Mouse (Mus musculus): ENCODE results near the gene Rps6kl1. TPM values are rescaled to one million over a fixed set of nuclear protein-coding genes. Genes with fewer than 3 reads are reported as not detected.
"Not testable (repeated sequence)": the region's sequence is repeated elsewhere in the genome, so short reads cannot be mapped to it uniquely, and the experiment has no call there.

Rps6kl1 gene
- polyA plus RNA-seq, 1 experiment from 2014 or later, result 1.5 TPM

DNA sequence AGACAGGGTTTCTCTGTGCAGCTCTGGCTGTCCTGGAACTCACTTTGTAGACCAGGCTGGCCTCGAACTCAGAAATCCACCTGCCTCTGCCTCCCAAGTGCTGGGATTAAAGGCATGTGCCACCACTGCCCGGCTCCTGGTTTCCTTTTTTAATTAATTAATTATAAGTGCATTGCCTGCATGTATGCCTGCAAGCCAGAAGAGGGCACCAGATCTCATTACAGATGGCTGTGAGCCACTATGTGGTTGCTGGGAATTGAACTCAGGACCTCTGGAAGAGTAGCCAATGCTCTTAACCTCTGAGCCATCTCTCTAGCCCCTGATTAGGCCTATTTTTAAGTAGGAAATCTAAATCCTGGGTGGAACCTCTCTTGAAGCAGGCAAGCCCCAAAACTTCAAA lies 6.8 kb downstream of the Rps6kl1 start:
- not testable (repeated sequence) for H3K4me1 ChIP-seq (ENCODE audit: control insufficient read depth, insufficient read depth, low read length); H3K9ac ChIP-seq (ENCODE audit: low read depth, low read length); H3K27me3 ChIP-seq (replicated peaks; ENCODE audit: control insufficient read depth, insufficient read depth, low read length); ATAC-seq (ENCODE audit: low read depth); H3K9me3 ChIP-seq (ENCODE audit: control insufficient read depth, low read length); DNase-seq (ENCODE audit: low spot score); H3K4me3 ChIP-seq (ENCODE audit: low read depth, low read length); H3K4me2 ChIP-seq (ENCODE audit: low read depth, low read length); H3K27ac ChIP-seq (replicated peaks; ENCODE audit: low read depth, low read length); H3K36me3 ChIP-seq (ENCODE audit: control insufficient read depth, insufficient read depth, low read length)
- 61% methylated on average over 2 of the region's 2 CpGs for WGBS

DNA sequence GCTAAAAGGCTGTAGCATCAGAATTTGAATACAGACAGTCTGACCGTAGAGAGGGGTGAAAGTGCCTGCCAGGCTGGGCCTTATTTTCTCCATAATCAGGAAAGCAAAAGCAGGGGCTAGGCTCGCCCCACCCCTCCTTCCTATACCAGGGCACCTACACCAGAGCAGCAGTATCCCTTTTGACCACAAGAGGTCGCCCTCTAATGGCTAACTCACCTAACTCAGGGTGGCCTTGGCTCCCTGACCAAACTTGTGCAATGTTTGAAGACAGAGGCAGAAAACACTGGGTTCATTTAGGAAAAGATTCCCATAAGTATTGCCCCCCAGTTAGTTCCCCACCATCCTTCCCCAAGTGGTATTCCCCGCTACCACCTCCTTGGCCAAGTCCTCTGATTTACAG lies 8.3 kb downstream of the Rps6kl1 start:
- 12% methylated on average over 4 of the region's 4 CpGs for WGBS
- Histone ChIP-seq H3K27ac (replicated peaks; ENCODE audit: low read depth, low read length) (no peak overlapping the region), H3K36me3 (ENCODE audit: control insufficient read depth, insufficient read depth, low read length) (no peaks in the 10 kb centered on the region), H3K4me3 (ENCODE audit: low read depth, low read length) (no peak overlapping the region), H3K4me1 (ENCODE audit: control insufficient read depth, insufficient read depth, low read length) (0 out of 2 replicates have a peak, but pooled peaks cover 5% of the 10 kb centered on the region), H3K9ac (ENCODE audit: low read depth, low read length) (no peak overlapping the region), H3K27me3 (replicated peaks; ENCODE audit: control insufficient read depth, insufficient read depth, low read length) (no peaks in the 10 kb centered on the region), H3K4me2 (ENCODE audit: low read depth, low read length) (no peak overlapping the region), H3K9me3 (ENCODE audit: control insufficient read depth, low read length) (no peaks in the 10 kb centered on the region)
- DNase-seq (ENCODE audit: low spot score) (peak; percentile 86), ATAC-seq (ENCODE audit: low read depth) (peak; percentile 48; the same call in 1 of the 2 replicates)

DNA sequence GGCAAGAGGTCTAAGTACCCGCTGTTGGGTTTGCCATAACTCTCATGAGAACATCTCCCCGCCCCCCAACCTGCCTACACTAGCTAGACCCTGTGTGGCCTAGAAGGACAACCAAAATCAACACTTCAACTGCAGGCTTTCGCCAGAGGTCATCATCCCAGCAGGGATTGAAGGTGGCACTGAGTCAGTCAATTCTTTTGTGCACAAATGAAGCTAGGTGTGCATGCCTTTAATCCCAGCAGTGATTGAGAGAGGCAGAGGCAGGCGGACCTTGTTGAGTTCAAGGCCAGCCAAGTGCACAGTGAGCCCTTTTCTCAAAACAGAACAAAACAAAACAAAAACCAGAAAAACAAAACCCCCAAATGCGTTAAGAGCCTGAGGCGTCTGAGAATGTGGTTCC lies 10.0 kb downstream of the Rps6kl1 start:
- Histone ChIP-seq H3K27ac (replicated peaks; ENCODE audit: low read depth, low read length) (no peak overlapping the region), H3K4me3 (ENCODE audit: low read depth, low read length) (no peak overlapping the region), H3K4me2 (ENCODE audit: low read depth, low read length) (no peak overlapping the region), H3K4me1 (ENCODE audit: control insufficient read depth, insufficient read depth, low read length) (peaks cover 2% of the 10 kb centered on the region; the same call in 1 of the 2 replicates), H3K9me3 (ENCODE audit: control insufficient read depth, low read length) (no peaks in the 10 kb centered on the region), H3K36me3 (ENCODE audit: control insufficient read depth, insufficient read depth, low read length) (no peaks in the 10 kb centered on the region), H3K9ac (ENCODE audit: low read depth, low read length) (no peak overlapping the region), H3K27me3 (replicated peaks; ENCODE audit: control insufficient read depth, insufficient read depth, low read length) (no peaks in the 10 kb centered on the region)
- ATAC-seq (ENCODE audit: low read depth) (no peak), DNase-seq (ENCODE audit: low spot score) (no peak)
- 78% methylated on average over 6 of the region's 6 CpGs for WGBS

DNA sequence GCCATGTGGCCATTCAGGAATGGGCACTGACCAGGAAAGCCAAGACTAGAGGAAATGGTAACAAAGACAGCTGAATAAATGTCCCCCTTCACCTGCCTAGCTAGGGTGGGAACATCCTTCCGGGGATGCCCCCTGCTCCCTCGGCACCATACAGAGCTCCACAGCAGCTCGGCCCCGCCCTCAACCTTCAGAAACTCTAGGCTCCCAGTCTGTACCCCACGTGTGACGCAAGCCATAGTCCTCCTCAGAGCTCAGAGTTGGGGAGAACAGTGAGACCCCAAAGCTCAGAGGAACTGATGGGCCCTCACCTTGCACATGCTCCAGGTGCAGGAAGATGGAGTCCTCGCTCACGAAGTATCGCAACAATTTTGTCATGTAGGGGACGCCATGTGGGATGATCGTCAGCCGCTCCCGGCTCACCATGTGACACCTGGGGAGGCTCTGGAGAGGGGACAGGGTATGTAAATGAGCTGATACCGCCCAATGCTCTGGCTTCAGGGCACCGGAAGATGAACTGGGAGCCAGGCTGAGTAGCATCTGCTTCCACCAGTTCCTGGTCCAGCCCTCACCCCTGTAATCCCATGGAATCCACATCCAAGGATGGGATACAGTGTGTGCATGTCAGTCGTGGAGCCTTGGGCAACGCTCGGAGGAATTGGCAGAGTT lies 10.9 kb downstream of the Rps6kl1 start:
- no peak overlapping the region for H3K4me2 ChIP-seq (ENCODE audit: low read depth, low read length)
- 46% methylated on average over 18 of the region's 18 CpGs for WGBS
- peaks cover 8% of the 10 kb centered on the region; the same call in 1 of the 2 replicates for H3K36me3 ChIP-seq (ENCODE audit: control insufficient read depth, insufficient read depth, low read length)

DNA sequence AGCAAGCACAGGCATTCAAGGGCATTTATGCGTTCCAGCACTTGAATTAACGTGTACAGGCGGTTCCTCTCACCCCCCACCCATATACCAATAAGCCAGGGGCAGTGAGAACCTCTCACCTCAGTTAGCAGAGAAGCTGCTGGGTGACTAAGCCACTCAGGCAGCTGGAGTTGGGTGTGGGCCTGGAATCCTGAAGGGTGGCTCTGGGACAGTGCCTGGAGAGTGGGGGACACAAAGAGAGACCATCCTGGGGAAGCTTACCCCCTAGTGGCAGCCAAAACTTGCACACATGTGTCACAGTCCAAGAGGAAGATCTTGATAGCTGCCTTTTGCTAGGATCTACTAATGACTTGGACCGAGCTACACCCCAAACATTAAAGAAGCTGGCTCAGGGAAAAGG lies 14.4 kb downstream of the Rps6kl1 start:
- Histone ChIP-seq H3K9me3 (ENCODE audit: control insufficient read depth, low read length) (no peaks in the 10 kb centered on the region), H3K9ac (ENCODE audit: low read depth, low read length) (no peak overlapping the region), H3K4me2 (ENCODE audit: low read depth, low read length) (no peak overlapping the region), H3K27me3 (replicated peaks; ENCODE audit: control insufficient read depth, insufficient read depth, low read length) (no peaks in the 10 kb centered on the region), H3K4me3 (ENCODE audit: low read depth, low read length) (no peak overlapping the region), H3K27ac (replicated peaks; ENCODE audit: low read depth, low read length) (no peak overlapping the region), H3K36me3 (ENCODE audit: control insufficient read depth, insufficient read depth, low read length) (peaks cover 41% of the 10 kb centered on the region), H3K4me1 (ENCODE audit: control insufficient read depth, insufficient read depth, low read length) (peaks cover 6% of the 10 kb centered on the region; the same call in 1 of the 2 replicates)
- DNase-seq (ENCODE audit: low spot score), result no peak
- 75% methylated on average over 4 of the region's 4 CpGs for WGBS
- ATAC-seq (ENCODE audit: low read depth), result no peak

More for the DNA sequence above, 10.9 kb downstream of the Rps6kl1 start:
- H3K9me3 ChIP-seq (ENCODE audit: control insufficient read depth, low read length), result no peaks in the 10 kb centered on the region
- no peak overlapping the region for H3K27ac ChIP-seq (replicated peaks; ENCODE audit: low read depth, low read length)
- ATAC-seq (ENCODE audit: low read depth) (no peak), DNase-seq (ENCODE audit: low spot score) (no peak)
- no peaks in the 10 kb centered on the region for H3K27me3 ChIP-seq (replicated peaks; ENCODE audit: control insufficient read depth, insufficient read depth, low read length)
- H3K9ac ChIP-seq (ENCODE audit: low read depth, low read length), result no peak overlapping the region
- no peak overlapping the region for H3K4me3 ChIP-seq (ENCODE audit: low read depth, low read length)
- peaks cover 6% of the 10 kb centered on the region; the same call in 1 of the 2 replicates for H3K4me1 ChIP-seq (ENCODE audit: control insufficient read depth, insufficient read depth, low read length)

DNA sequence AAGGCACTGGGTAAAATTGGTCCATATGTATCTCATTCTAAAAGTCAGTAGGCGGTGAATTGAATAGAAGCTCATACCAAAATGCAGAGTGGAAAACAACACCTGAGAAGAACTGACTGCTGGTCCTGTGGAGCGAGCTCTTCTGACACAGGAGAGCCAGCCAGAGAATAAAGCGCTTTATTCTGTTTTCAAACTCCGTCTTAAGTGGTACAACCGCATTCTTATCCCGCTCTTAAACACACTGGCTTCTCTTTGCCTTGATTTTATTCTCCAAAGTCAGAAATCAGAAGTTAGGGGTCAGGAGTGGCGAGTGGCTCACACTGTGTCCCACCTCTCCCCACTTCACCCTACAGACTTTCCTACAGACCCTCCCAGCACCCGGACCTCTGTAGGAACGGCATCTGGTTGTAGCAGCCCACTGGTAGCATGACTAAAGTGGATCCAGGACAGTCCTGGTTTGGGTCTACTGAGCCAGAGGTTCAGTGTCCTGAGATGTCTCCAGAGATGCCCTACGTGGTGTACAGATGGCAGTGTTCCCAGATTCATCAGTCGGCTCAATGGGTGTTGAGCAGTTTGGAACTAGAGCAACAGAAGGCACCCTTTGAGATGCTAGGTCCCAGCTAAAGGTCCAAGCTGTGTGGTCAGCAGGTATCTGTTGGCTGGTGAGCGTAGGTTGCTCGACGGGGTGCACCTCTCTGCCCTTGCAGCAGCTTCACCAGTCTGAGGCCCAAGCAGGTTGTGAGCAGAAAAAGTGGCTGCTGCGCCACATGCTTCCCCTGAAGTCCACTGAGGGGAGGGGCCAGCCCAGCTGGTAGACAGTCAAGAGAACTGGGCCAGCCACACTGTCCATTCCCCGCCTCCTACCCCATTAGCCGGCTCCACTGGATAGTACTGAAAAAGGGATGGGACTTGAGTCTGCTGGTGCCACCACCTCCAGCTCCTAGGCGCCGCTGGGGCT lies 15.3 kb downstream of the Rps6kl1 start:
- ATAC-seq (ENCODE audit: low read depth) (peak; percentile 24; the same call in 1 of the 2 replicates), DNase-seq (ENCODE audit: low spot score) (no peak)
- no peak overlapping the region for H3K27ac ChIP-seq (replicated peaks; ENCODE audit: low read depth, low read length)

DNA sequence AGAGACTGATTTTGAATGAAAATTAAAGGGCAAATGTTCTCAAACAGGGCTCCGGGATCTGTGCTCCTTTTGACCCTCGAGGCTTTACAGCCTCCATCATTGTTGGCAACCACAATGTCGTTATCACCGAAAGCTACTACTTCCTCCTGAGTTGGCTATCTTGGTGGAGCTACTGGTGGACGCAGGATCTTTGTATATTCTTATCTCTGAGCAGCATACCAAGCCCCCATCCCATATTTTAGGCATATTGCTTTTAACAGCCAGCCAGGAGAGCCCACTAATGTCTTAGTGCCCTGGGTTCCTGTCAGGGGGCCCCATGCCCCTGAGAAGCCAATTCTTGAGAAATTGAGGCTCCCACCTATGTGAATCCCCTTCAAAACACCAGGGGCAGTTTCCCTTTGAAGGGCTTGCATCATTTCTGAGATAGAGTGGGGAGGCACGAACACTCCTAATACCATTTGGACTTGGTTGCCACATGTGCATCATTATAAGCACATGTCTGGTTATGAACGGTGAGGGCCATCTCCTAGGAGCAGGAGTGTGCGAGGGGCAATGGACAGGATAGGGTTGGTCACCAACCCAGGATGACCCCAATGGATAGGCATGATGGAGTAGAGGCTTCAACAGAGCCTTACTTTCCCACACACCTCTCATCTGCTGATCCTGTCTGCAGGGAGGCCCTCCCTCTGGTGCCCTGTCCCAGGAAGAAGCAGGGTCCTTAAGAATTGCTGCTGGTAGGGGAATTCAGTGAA lies 16.8 kb downstream of the Rps6kl1 start:
- Histone ChIP-seq H3K9ac (ENCODE audit: low read depth, low read length) (no peak overlapping the region), H3K27ac (replicated peaks; ENCODE audit: low read depth, low read length) (no peak overlapping the region), H3K36me3 (ENCODE audit: control insufficient read depth, insufficient read depth, low read length) (peaks cover 65% of the 10 kb centered on the region), H3K9me3 (ENCODE audit: control insufficient read depth, low read length) (no peaks in the 10 kb centered on the region), H3K4me1 (ENCODE audit: control insufficient read depth, insufficient read depth, low read length) (peaks cover 6% of the 10 kb centered on the region; the same call in 1 of the 2 replicates), H3K27me3 (replicated peaks; ENCODE audit: control insufficient read depth, insufficient read depth, low read length) (no peaks in the 10 kb centered on the region), H3K4me3 (ENCODE audit: low read depth, low read length) (no peak overlapping the region), H3K4me2 (ENCODE audit: low read depth, low read length) (no peak overlapping the region)
- ATAC-seq (ENCODE audit: low read depth), result no peak
- DNase-seq (ENCODE audit: low spot score), result no peak
- 76% methylated on average over 8 of the region's 8 CpGs for WGBS

More for the DNA sequence above, 15.3 kb downstream of the Rps6kl1 start:
- Histone ChIP-seq H3K9ac (ENCODE audit: low read depth, low read length) (no peak overlapping the region), H3K4me1 (ENCODE audit: control insufficient read depth, insufficient read depth, low read length) (peaks cover 6% of the 10 kb centered on the region; the same call in 1 of the 2 replicates), H3K4me3 (ENCODE audit: low read depth, low read length) (no peak overlapping the region), H3K27me3 (replicated peaks; ENCODE audit: control insufficient read depth, insufficient read depth, low read length) (no peaks in the 10 kb centered on the region), H3K4me2 (ENCODE audit: low read depth, low read length) (no peak overlapping the region), H3K9me3 (ENCODE audit: control insufficient read depth, low read length) (no peaks in the 10 kb centered on the region), H3K36me3 (ENCODE audit: control insufficient read depth, insufficient read depth, low read length) (peaks cover 50% of the 10 kb centered on the region)
- 71% methylated on average over 18 of the region's 19 CpGs for WGBS

DNA sequence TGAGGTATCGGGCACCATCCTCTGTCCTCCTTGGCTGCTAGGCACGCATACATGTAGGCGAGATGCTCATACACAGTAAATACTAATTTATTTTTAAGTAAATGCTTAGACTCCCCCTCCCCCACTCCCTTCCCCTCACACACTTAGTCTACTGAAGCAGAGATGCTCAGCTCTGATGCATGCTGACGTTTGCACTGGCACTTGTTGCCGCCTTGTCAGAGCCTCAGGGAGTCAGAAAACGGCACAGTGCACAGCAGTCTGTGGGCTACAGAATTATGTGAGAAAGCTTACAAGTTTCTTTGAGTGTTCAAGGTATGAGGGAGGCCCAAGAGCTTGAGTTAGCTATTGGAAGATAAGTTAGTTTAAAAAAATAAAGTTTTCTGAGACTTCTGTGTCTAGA lies 19.7 kb downstream of the Rps6kl1 start:
- H3K4me2 ChIP-seq (ENCODE audit: low read depth, low read length), result no peak overlapping the region
- no peaks in the 10 kb centered on the region for H3K9me3 ChIP-seq (ENCODE audit: control insufficient read depth, low read length)
- H3K27me3 ChIP-seq (replicated peaks; ENCODE audit: control insufficient read depth, insufficient read depth, low read length), result no peaks in the 10 kb centered on the region
- H3K4me3 ChIP-seq (ENCODE audit: low read depth, low read length), result no peak overlapping the region
- no peak overlapping the region for H3K27ac ChIP-seq (replicated peaks; ENCODE audit: low read depth, low read length)
- DNase-seq (ENCODE audit: low spot score) (no peak), ATAC-seq (ENCODE audit: low read depth) (no peak)
- peaks cover 92% of the 10 kb centered on the region for H3K36me3 ChIP-seq (ENCODE audit: control insufficient read depth, insufficient read depth, low read length)
- peaks cover 6% of the 10 kb centered on the region; the same call in 1 of the 2 replicates for H3K4me1 ChIP-seq (ENCODE audit: control insufficient read depth, insufficient read depth, low read length)
- WGBS, result 90% methylated on average over 6 of the region's 6 CpGs
- no peak overlapping the region for H3K9ac ChIP-seq (ENCODE audit: low read depth, low read length)

Data from embryonic facial prominence, embryonic 14.5 days (tissue).